Mouse (Mus musculus): ENCODE measurements around the gene Ntrk1.
"Not testable (repeated sequence)": the region's sequence is repeated elsewhere in the genome, so short reads cannot be mapped to it uniquely, and the experiment has no call there.

Ntrk1 gene

DNA sequence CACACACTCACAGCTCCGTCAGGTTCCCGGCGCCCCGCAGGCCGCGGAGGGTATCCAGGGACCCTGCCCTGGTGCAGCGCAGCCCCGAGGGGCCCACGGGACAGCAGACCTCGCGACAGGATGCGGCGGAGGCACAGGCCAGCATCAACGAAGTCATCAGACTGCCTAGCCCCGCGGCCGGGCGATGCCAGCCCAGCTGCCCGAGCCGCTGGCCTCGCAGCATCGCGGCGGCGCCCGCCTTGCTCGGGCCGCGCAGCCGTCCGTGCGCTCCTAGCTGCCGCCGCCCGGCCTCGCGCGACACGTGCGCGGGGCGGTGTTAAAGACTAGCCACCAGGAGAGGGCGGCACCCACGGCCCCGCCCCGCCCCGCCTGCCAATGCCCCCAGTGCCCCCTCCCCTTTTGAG lies at the start of gene Ntrk1:
Gene Ntrk1 (minus strand): TSS at position 241 of the 404 bp plus-strand sequence.
- DNase-seq (ENCODE audit: low spot score), result peak; percentile 51

- no peak for DNase-seq (ENCODE audit: low spot score)
Measured at GRCm38 (mm10) chr3:87840858-87841257, 45.9 kb upstream of the Ntrk1 start.

- peak; percentile 92 for DNase-seq (ENCODE audit: low spot score)
Measured at GRCm38 (mm10) chr3:87838622-87839021, 43.7 kb upstream of the Ntrk1 start.

DNA sequence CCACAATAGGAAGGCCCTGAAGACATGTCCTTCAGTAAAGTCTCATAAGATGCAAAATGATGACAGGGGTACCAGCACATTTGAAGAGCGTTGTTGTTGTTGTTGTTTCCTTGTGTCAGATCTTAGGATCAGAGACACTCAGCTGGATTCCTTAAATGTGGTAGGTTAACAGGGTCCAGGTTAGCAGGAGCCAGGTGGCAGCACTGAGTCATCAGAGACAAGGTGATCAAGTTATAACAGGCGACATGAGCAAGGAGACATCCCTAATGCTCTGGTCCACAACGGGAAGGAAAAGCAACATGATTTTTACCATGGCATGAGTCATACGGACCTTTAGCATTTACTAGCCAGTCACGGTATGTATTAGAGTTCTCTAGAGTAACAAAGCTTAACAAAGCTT lies 38.5 kb upstream of the Ntrk1 start:
- no peak for DNase-seq (ENCODE audit: low spot score)

DNA sequence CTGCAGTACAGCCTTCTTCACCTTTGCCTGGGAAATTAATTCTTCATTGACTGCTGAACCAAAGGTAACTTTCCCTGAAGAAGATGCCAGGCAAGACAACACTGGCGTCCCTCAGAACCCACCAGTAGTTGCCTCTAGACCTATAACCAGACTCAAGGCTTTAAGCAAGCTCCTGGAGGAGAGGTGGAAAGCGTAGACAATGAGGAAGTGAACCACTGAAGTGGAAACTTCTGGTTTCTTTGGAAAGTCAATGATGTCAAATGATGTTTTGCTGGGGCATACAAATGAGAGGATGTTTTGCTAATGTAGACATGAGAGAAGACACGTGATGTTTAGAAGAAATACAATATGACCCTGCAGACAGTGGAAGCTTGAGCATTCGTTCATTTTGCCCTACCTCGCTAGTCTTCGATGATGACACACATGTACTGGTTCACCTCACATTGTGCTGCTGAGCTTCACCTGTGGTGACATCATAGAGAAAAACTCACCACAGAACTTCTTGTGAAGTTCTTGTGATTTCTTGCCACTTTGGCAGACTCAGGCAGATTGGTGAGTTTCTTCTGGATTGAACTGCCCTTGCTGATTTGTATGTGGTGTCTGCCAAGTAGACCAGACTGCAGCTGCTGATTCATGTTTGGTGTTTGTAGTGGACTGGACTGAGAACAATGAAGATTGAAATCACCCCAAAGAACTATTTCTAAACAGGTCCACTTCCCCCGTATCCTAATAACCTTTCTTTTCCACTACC lies 37.3 kb upstream of the Ntrk1 start:
- no peak for DNase-seq (ENCODE audit: low spot score)

GRCm38 (mm10) chr3:87829025-87829424 lies 34.1 kb upstream of the Ntrk1 start:
- DNase-seq (ENCODE audit: low spot score), result no peak

GRCm38 (mm10) chr3:87828435-87828834 lies 33.5 kb upstream of the Ntrk1 start:
- DNase-seq (ENCODE audit: low spot score), result no peak

DNA sequence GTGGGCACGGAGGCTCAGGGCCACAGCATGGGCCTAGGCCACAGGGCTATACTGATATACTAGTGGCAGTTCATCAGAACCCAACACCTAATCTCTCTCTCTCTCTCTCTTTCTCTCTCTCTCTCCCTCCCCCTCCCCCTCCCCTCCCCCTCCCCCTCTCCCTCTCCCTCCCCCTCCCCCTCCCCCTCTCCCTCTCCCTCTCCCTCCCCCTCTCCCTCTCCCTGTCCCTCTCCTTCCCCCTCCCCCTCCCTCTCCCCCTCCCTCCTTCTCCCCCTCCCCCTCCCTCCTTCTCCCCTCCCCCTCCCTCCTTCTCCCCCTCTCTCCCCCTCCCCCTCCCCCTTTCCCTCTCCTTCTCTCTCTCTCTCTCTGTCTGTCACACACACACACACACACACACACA lies 29.2 kb upstream of the Ntrk1 start, which contains the start of gene Pear1:
Gene Pear1 (minus strand): TSS at position 101 of the 400 bp plus-strand sequence.
- not testable (repeated sequence) for DNase-seq (ENCODE audit: low spot score)

DNA sequence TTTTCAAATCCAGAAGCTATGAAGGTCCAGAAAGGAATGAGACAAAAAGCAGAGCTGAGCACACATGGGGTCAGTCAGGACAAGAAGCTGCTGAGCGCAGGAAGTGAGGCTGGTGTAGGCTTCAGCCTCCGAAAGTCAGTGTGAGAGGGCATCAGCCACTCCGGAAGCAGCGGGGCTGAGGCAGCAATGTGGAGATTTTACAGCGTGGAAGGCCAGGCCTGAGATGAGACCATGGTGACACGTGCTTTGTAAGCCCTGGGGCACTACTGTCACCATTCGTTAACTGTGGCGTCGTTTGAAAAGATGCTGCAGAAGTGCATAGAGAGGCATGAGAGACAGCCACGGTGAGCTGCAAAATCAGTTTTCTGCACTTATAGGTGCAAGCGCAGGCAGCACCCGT lies 23.3 kb upstream of the Ntrk1 start:
- no peak for DNase-seq (ENCODE audit: low spot score)

DNA sequence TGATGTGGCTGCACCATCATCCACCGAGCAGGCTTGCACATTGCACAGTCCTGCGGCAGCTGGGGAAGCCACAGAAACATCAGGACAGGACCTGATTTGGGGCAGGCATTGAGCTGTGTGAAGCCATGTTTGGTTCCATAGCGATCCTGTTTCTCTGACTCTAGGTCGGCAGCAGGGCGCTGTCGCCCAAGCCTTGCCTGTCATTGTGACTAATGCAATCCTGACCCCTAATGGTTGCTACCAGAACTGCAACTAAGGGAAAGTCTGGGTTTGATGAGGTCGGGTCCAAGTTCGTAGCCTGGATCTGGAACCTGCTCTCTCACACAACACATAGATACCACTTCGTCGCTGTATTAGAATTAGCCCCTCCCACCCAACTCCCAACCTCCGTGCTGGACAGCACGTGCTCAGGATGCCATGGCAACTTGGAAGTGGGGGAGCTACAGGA lies 21.7 kb upstream of the Ntrk1 start:
- DNase-seq (ENCODE audit: low spot score), result peak; percentile 94

DNA sequence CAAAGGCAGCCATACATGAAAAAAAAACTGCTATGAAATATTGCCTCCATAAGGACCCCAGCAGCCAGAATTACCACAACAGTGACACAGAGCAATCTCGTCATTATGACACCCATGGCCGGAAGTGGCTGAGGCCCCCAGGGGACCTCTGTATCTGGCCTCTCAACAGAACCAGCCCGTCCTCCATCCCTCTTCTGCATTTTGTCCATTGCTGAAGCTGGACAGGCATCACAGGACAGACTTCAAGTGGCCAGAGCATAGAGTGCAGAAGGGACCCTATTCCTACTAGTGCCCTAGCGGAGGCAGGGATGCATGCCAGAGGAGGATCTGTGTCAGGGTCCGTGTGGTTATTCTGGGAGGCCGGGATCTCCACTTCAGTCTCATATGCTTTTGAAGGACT lies 21.2 kb upstream of the Ntrk1 start:
- DNase-seq (ENCODE audit: low spot score), result no peak

DNA sequence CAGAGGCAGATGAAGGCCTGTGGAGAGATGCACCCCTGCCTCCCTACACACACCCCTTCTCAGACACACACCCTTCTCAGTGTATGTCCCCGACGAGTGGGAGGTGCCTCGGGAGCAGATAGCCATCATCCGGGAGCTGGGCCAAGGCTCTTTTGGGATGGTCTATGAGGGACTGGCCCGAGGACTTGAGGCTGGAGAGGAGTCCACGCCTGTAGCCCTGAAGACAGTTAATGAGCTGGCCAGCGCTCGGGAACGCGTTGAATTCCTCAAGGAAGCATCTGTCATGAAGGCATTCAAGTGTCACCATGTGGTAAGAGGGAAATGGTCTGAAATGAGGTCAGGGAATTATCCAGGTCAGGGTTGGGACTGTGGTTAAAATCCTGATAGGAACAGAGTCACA lies 17.9 kb upstream of the Ntrk1 start:
- DNase-seq (ENCODE audit: low spot score), result no peak

GRCm38 (mm10) chr3:87812413-87812812 lies 17.5 kb upstream of the Ntrk1 start:
- DNase-seq (ENCODE audit: low spot score), result no peak

- no peak for DNase-seq (ENCODE audit: low spot score)
Measured at GRCm38 (mm10) chr3:87811297-87811696, 16.3 kb upstream of the Ntrk1 start.

GRCm38 (mm10) chr3:87809322-87809962 lies 14.5 kb upstream of the Ntrk1 start:
- peak; percentile 51 for DNase-seq (ENCODE audit: low spot score)

- no peak for DNase-seq (ENCODE audit: low spot score)
Measured at GRCm38 (mm10) chr3:87804038-87804677, 9.2 kb upstream of the Ntrk1 start.

DNA sequence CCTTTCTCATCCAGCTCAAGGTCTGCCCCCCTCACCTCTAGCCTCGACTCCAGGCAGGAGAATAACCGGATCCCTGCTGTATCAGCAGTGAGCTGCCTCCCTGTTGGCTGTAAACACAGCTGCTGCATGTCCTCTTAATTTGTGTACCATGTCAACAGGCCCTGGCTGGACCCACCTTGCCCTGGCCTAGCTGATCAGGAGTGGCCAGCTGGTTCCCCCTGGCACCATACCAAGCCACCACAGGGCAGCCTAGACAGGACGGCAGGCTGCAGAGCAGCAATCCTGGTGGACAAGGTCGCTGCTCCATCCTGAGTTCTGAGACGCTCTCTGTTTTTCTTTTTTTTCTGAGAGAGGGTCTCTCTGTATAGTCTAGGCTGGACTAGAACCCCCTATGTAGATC lies 6.7 kb upstream of the Ntrk1 start:
- no peak for DNase-seq (ENCODE audit: low spot score)

DNA sequence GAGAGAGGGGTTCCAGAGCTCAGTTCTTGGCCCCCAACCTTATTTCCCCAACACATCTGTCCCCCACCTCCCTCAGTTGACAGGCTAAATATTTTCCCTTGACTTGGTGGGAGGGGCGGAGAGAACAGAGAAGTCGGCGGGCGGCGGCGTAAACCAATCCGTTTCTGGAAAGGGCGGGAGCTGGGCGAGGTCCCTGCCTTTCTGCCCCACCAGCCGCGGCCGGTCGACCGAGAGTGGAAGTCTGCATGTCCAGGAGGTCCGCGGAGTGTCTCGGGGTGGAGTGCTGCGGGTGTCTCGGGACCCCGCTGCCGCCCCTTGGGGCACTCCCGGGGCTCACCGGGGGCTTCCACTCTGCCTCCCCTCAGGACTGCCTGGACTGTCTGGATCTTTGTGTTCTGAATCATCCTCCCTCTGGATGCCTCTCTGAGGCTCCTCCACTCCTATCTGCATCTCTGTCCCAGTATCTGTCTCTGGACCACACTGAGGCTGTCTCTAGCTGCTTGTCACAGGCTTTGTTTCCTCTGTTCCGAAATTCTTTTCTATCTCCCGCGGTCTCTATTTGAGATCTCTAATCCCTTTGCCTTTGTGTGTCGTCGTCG lies 1.9 kb upstream of the Ntrk1 start, which contains the start of gene Insrr:
Gene Insrr (plus strand): TSS at position 216 of the 599 bp plus-strand sequence.
- peak; percentile 70 for DNase-seq (ENCODE audit: low spot score)

DNA sequence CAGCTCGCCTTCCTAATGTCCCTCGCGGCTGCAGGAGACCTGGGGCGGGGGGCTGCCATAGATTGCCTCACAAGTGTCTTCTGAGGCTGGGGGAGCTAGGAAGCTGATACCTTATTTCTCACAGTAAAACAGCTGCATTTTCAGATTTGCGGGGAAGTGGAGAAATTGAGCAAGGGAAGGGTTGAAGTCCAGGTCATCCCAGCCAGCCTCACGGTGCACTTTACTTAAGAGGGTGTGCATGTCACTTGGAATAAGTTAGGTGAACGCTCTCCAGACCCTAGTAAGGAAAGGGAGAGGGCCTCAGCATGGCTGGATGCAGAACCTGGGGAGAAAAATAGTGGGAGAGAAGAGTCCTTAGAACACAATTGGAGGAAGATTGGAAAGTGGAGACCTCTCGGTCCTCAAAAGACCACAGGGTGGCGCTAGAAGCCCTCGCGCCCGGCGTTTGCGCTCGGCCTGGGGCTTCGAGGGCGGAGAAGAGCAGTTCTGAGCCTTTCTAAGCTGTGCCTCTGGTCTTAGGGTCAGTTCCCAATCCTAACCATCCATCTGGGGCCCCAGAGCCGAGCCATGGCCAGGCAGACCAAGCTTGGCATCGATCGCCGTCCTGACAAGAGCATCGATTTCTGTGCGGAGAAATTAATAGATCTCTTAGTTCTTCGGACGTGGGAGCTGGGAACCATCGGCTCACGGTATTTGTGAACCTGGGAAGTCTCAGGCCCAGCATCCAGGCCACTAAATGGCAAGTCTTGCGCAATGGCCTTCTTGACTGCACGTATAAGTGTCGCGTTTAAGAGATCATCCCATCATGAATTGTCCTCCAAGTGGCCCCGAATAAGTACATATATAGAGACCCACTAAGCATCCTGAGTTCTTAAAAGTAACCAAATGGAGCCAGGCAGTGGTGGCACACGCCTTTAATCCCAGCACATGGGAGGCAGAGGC lies 645 bp upstream of the Ntrk1 start:
- DNase-seq (ENCODE audit: low spot score), result peak; percentile 83

DNA sequence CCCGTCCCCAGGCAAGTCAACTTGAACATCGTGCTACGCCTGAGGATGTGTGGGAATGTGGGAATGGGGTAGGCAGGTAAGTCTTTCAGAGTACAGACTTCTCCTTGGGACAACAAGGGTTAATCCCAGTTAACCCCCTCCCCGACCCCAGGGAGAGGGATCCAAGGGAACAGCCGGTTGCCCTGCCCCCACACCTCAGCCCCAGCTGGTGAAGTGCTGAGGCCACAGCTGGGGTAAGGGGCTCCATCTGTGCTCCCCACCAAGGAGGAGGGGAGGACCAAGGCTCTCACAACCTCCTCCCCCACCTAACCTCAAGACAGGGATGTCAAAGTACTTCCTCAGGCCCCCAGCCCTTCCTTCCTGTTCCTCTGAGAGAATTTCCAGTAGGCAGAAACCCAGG lies 5.2 kb downstream of the Ntrk1 start:
- DNase-seq (ENCODE audit: low spot score), result no peak

GRCm38 (mm10) chr3:87789248-87789647 lies 5.7 kb downstream of the Ntrk1 start:
- DNase-seq (ENCODE audit: low spot score), result no peak
